Mouse (Mus musculus) Patski (cell line): ENCODE data around the gene Gm17535. TPM values are rescaled to one million over a fixed set of nuclear protein-coding genes. Genes with fewer than 3 reads are reported as not detected.
"Not testable (repeated sequence)": the region's sequence is repeated elsewhere in the genome, so short reads cannot be mapped to it uniquely, and the experiment has no call there.

Source experiments
- ATAC-seq: fragments of 100-300 bp; one replicate; pipeline ENCODE4 v1.8.0; 2021
- CTCF ChIA-PET: fragments of 350-600 bp; sonication (Branson Sonifier 250); formaldehyde crosslinking; loops from one replicate; lab custom pipeline; 2022; ENCODE audit warnings: inconsistent platforms; lab: Charles Lee
- POLR2A ChIA-PET: fragments of 350-600 bp; sonication (Branson Sonifier 250); formaldehyde crosslinking; loops from one replicate; lab custom pipeline; 2022; ENCODE audit warnings: antibody characterized with exemption, inconsistent platforms; lab: Charles Lee
- DNase-seq: peaks from one replicate; pipeline ENCODE4 v3.0.0-alpha.2; 2011; ENCODE audit warnings: low read depth, low spot score
- H3K27me3 ChIP-seq: fragments of 371-371 bp; one replicate; pipeline ENCODE4 v1.5.1; 2021
- in situ Hi-C: fragments of 300-500 bp; cut with MboI; formaldehyde crosslinking; loops from 3 replicates; pipeline ENCODE4 v1.11.1; 2018; ENCODE audit warnings: low pct_unique_long_range_greater_than_20kb, mixed read lengths
- polyA plus RNA-seq: library from polyadenylated mRNA; unstranded; gene quantifications from one replicate; pipeline ENCODE4 v1.2.3, GENCODE M21; 2021

Gm17535 gene
- polyA plus RNA-seq, 1 experiment from 2014 or later = not detected

- POLR2A ChIA-PET, in situ Hi-C loops, H3K27me3 ChIP-seq, CTCF ChIA-PET, DNase-seq, ATAC-seq: not testable (repeated sequence)
Measured at GRCm38 (mm10) chr9:3018944-3019343, 15.5 kb upstream of the Gm17535 start.

- H3K27me3 ChIP-seq, DNase-seq, CTCF ChIA-PET, in situ Hi-C loops, POLR2A ChIA-PET, ATAC-seq: not testable (repeated sequence)
Measured at GRCm38 (mm10) chr9:3019835-3020727, 14.3 kb upstream of the Gm17535 start.

GRCm38 (mm10) chr9:3022316-3023008, 11.9 kb upstream of the Gm17535 start:
- ATAC-seq, DNase-seq, in situ Hi-C loops, CTCF ChIA-PET, H3K27me3 ChIP-seq, POLR2A ChIA-PET: not testable (repeated sequence)

- DNase-seq, in situ Hi-C loops, ATAC-seq, POLR2A ChIA-PET, CTCF ChIA-PET, H3K27me3 ChIP-seq: not testable (repeated sequence)
Measured at GRCm38 (mm10) chr9:3023312-3023984, 11.0 kb upstream of the Gm17535 start, which contains the start of gene Gm10718. Gm10718 (plus strand) TSS chr9:3023547.

GRCm38 (mm10) chr9:3023985-3024648, 10.3 kb upstream of the Gm17535 start:
- H3K27me3 ChIP-seq, DNase-seq, ATAC-seq, in situ Hi-C loops, POLR2A ChIA-PET, CTCF ChIA-PET: not testable (repeated sequence)

GRCm38 (mm10) chr9:3024912-3025467, 9.4 kb upstream of the Gm17535 start, which contains the start of gene Gm10717:
Gm10717 (plus strand) TSS chr9:3025417.
- ATAC-seq, in situ Hi-C loops, H3K27me3 ChIP-seq, POLR2A ChIA-PET, CTCF ChIA-PET, DNase-seq: not testable (repeated sequence)

- DNase-seq, POLR2A ChIA-PET, CTCF ChIA-PET, H3K27me3 ChIP-seq, in situ Hi-C loops, ATAC-seq: not testable (repeated sequence)
Measured at GRCm38 (mm10) chr9:3025653-3026052, 8.7 kb upstream of the Gm17535 start.

- in situ Hi-C loops, H3K27me3 ChIP-seq, CTCF ChIA-PET, ATAC-seq, POLR2A ChIA-PET, DNase-seq: not testable (repeated sequence)
Measured at GRCm38 (mm10) chr9:3026136-3026535, 8.3 kb upstream of the Gm17535 start.

- CTCF ChIA-PET, POLR2A ChIA-PET, DNase-seq, ATAC-seq, H3K27me3 ChIP-seq, in situ Hi-C loops: not testable (repeated sequence)
Measured at GRCm38 (mm10) chr9:3026741-3027140, 7.7 kb upstream of the Gm17535 start.

GRCm38 (mm10) chr9:3027200-3027599, 7.2 kb upstream of the Gm17535 start:
- CTCF ChIA-PET, DNase-seq, in situ Hi-C loops, ATAC-seq, H3K27me3 ChIP-seq, POLR2A ChIA-PET: not testable (repeated sequence)

GRCm38 (mm10) chr9:3029276-3030000, 5.0 kb upstream of the Gm17535 start:
- POLR2A ChIA-PET, ATAC-seq, H3K27me3 ChIP-seq, DNase-seq, CTCF ChIA-PET, in situ Hi-C loops: not testable (repeated sequence)

- CTCF ChIA-PET, in situ Hi-C loops, ATAC-seq: not testable (repeated sequence)
Measured at GRCm38 (mm10) chr9:3030677-3031318, 3.6 kb upstream of the Gm17535 start.

GRCm38 (mm10) chr9:3036577-3036976, 2.2 kb downstream of the Gm17535 start, which contains the start of gene Gm10715:
Gm10715 (plus strand) TSS chr9:3036877.
- POLR2A ChIA-PET, in situ Hi-C loops, ATAC-seq, DNase-seq, H3K27me3 ChIP-seq, CTCF ChIA-PET: not testable (repeated sequence)

More at GRCm38 (mm10) chr9:3030677-3031318, 3.6 kb upstream of the Gm17535 start:
- H3K27me3 ChIP-seq, POLR2A ChIA-PET: not testable (repeated sequence)
- peak; percentile 100 for DNase-seq
